Mouse (Mus musculus) midbrain, embryonic 10.5 days (tissue): Measurements from ENCODE around the gene Gm11555. TPM values are rescaled to one million over a fixed set of nuclear protein-coding genes. Genes with fewer than 3 reads are reported as not detected.
A peak's percentile ranks its signal among the peaks of the same experiment; 100 is the strongest.
"Not testable (repeated sequence)": the region's sequence is repeated elsewhere in the genome, so short reads cannot be mapped to it uniquely, and the experiment has no call there.

Experiments
- DNase-seq: peaks from one replicate; pipeline ENCODE4 v3.0.0-alpha.2; 2017; ENCODE audit warnings: low spot score
- H3K27ac ChIP-seq: fragments of 300-500 bp; sonication (generic); replicated peaks from 2 replicates; pipeline ENCODE4 v1.5.1; 2016; ENCODE audit warnings: mild to moderate bottlenecking
- H3K27me3 ChIP-seq: fragments of 300-500 bp; sonication (generic); 2 replicates; pipeline ENCODE4 v1.6.1; 2016; ENCODE audit warnings: low read depth, mild to moderate bottlenecking; ENCODE audit not compliant: poor library complexity, severe bottlenecking
- H3K36me3 ChIP-seq: fragments of 300-500 bp; sonication (generic); 2 replicates; pipeline ENCODE4 v1.6.1; 2016; ENCODE audit warnings: mild to moderate bottlenecking, moderate library complexity
- H3K4me1 ChIP-seq: fragments of 300-500 bp; sonication (generic); 2 replicates; pipeline ENCODE4 v1.6.1; 2016
- H3K4me3 ChIP-seq: fragments of 300-500 bp; sonication (generic); 2 replicates; pipeline ENCODE4 v1.5.1; 2016; ENCODE audit warnings: mild to moderate bottlenecking, moderate library complexity
- H3K9me3 ChIP-seq: fragments of 300-500 bp; sonication (generic); replicated peaks from 2 replicates; pipeline ENCODE4 v1.6.1; 2016; ENCODE audit warnings: mild to moderate bottlenecking
- WGBS: fragments of 180-500 bp; shearing (Covaris S2); methylation state at CpG from one replicate; pipeline ENCODE4 v1.1.7; 2016; 5-methylcytosine and 5-hydroxymethylcytosine counted together
- polyA plus RNA-seq: library from polyadenylated mRNA; unstranded; fragments of >200 nt; fragmentation: Nextera tagmentation; extraction: Ambion mirVana; gene quantifications from 2 replicates; pipeline ENCODE4 v1.2.1, GENCODE M21; 2016

Gm11555 gene
- not detected in 2 replicates for polyA plus RNA-seq

DNA sequence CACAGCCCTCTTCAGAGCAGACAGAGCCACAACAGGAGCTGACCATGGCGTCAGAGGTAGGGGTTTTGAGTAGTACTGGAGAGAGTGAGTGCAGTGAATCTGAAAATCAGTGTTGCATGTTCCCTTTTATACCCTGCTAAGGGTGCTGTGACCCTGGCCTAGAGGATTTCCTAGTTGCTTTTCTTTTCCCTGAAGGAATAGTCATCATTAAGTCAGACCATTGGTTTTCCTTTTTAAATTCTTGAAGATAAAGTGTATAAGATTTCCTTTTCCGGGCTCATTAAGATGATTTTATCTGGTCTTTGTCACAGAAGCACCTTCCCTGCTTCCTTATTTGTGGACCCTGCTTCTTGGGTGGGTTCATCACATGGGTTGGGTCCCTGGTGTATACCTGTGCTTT lies at the start of gene Gm11555:
Gene Gm11555, minus strand, starts transcription at position 101 of the 400 bp plus-strand sequence.
- DNase-seq: no peak
- 78% methylated on average over 2 of the region's 2 CpGs for WGBS

DNA sequence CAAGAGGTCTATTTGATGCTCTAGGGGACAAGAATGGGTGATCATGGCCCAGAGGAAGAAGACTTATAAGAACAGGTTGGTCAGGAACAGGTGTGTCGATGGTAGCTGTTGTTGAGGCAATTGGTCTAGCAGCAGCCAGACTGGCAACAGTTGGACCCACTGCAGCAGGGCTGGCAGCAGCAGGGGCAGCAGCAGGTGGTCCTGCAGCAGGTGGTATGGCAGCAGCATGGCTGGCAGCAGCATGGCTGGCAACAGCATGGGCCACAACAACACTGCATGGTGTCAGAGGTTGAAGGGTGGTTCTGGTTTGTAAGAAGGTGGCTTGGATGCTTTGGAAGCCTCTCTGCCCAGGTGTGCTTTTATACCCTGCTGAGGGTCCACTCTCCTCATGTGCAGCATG lies 40.4 kb upstream of the Gm11555 start, which contains the start of gene Gm14190:
Gene Gm14190, minus strand, starts transcription at position 278 of the 400 bp plus-strand sequence.
- Histone ChIP-seq H3K27ac (no peak within 1 kb of the TSS), H3K36me3 (no peaks in the 10 kb centered on the region), H3K4me3 (no peak within 1 kb of the TSS), H3K27me3 (no peaks in the 10 kb centered on the region), H3K4me1 (no peaks in the 10 kb centered on the region), H3K9me3 (no peaks in the 10 kb centered on the region)
- 77% methylated on average over 1 of the region's 1 CpGs for WGBS
- DNase-seq: no peak

More for the DNA sequence above, at the start of gene Gm11555:
- no peaks in the 10 kb centered on the region for H3K9me3 ChIP-seq
- no peaks in the 10 kb centered on the region for H3K27me3 ChIP-seq
- H3K27ac ChIP-seq: no peak within 1 kb of the TSS
- H3K36me3 ChIP-seq: no peaks in the 10 kb centered on the region
- H3K4me1 ChIP-seq: no peaks in the 10 kb centered on the region
- no peak within 1 kb of the TSS for H3K4me3 ChIP-seq

DNA sequence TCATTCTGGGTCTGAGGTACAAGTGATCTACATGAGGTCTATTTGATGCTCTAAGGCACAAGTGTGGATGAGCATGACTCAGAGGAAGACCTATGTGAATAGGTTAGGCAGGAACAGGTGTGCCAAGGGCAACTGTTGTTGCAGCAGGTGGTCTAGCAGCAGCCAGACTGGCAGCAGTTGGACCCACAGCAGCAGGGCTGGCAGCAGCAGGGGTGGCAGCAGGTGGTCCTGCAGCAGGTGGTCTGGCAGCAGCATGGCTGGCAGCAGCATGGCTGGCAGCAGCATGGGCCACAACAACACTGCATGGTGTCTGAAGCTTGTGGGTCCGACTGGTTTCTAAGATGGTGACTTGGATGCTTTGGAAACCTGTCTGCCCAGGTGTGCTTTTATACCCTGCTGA lies 35.2 kb upstream of the Gm11555 start:
- not testable (repeated sequence) for H3K4me3 ChIP-seq, H3K27ac ChIP-seq, H3K36me3 ChIP-seq, H3K27me3 ChIP-seq, H3K9me3 ChIP-seq, H3K4me1 ChIP-seq, DNase-seq
- 85% methylated on average over 1 of the region's 1 CpGs for WGBS

DNA sequence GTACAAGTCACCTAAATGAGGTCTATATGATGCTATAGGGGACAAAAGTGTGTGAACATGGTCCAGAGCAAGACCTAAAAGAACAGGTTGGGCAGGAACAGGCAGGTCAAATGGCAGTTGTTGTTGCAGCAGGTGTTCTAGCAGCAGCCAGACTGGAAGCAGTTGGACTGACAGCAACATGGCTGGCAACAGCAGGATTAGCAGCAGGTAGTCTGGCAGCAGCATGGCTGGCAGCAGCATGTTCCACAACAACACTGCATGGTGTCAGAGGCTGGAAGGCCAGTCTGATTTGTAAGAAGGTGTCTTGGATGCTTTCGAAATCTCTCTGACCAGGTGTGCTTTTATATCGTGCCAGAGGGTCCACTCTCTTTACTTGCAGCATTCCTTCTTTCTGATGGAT lies 33.4 kb upstream of the Gm11555 start:
- Histone ChIP-seq H3K4me3 (no peak overlapping the region), H3K9me3 (no peaks in the 10 kb centered on the region), H3K27ac (no peak overlapping the region), H3K27me3 (no peaks in the 10 kb centered on the region), H3K4me1 (no peaks in the 10 kb centered on the region), H3K36me3 (no peaks in the 10 kb centered on the region)
- no peak for DNase-seq
- 92% methylated on average over 2 of the region's 2 CpGs for WGBS

DNA sequence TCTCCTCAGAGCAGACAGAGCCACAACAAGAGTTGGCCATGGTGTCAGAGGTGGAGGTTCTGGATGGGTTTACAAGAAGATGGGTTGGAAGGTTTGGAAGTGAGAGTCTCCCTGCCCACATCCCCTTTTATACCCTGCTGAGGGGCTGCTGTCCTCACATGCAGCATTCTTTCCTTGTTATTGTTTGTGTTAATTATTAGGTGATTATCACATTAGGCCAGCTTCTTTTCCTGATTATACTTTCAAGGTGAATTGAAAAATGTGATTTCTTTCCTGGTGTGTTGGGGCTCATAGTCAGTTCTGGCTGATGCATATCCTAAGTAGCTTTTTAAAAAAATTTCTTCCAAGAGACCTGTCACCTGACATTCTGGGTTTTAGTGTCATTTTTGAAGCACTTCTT lies 15.8 kb upstream of the Gm11555 start, which contains the start of gene Krtap4-6:
Gene Krtap4-6, minus strand, starts transcription at position 101 of the 400 bp plus-strand sequence.
- no peak for DNase-seq
- no peaks in the 10 kb centered on the region for H3K27me3 ChIP-seq
- H3K27ac ChIP-seq: peak within 1 kb of the TSS; percentile 38; the same call in 1 of the 2 replicates
- H3K36me3 ChIP-seq: no peaks in the 10 kb centered on the region
- no peak within 1 kb of the TSS for H3K4me3 ChIP-seq
- H3K9me3 ChIP-seq: no peaks in the 10 kb centered on the region
- no peaks in the 10 kb centered on the region for H3K4me1 ChIP-seq

DNA sequence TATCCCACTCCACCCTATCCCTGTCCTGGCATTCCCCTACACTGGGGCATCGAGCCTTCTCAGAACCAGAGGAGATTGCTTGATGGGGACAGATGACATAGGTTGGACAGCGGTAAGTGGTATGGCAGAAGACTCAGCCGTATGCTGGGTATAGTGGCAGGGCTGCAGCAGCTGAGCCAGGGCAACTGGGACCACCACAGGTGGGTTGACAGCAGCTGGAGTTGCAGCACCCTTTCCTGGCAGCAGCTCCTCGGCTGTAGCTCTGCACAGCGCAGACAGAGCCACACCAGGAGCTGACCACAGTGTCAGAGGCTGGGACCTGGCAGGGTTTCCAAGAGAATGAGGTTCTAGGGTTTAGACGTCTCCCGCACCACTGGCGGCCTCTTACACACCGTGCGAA lies 12.8 kb upstream of the Gm11555 start:
- no peak for DNase-seq
- 89% methylated on average over 10 of the region's 10 CpGs for WGBS
- H3K4me3 ChIP-seq: no peak overlapping the region
- no peaks in the 10 kb centered on the region for H3K36me3 ChIP-seq
- H3K27me3 ChIP-seq: no peaks in the 10 kb centered on the region
- H3K4me1 ChIP-seq: peaks cover 4% of the 10 kb centered on the region
- H3K27ac ChIP-seq: no peak overlapping the region
- H3K9me3 ChIP-seq: no peaks in the 10 kb centered on the region

- no peak for DNase-seq
- WGBS: 92% methylated on average over 4 of the region's 4 CpGs
- Histone ChIP-seq H3K27ac (no peak overlapping the region), H3K27me3 (no peaks in the 10 kb centered on the region), H3K4me1 (peaks cover 4% of the 10 kb centered on the region), H3K9me3 (no peaks in the 10 kb centered on the region), H3K36me3 (no peaks in the 10 kb centered on the region), H3K4me3 (no peak overlapping the region)
These were observed 9.2 kb upstream of the Gm11555 start for GRCm38 (mm10) chr11:99659256-99659655.

GRCm38 (mm10) chr11:99658467-99659010 lies 8.5 kb upstream of the Gm11555 start, which contains the start of gene Gm11563:
TSS of gene Gm11563 (minus strand) at chr11:99658960.
- H3K4me3 ChIP-seq, DNase-seq, H3K36me3 ChIP-seq, H3K27me3 ChIP-seq, H3K9me3 ChIP-seq, H3K4me1 ChIP-seq: not testable (repeated sequence)
- peak within 1 kb of the TSS; percentile 59; the same call in 1 of the 2 replicates for H3K27ac ChIP-seq
- 74% methylated on average over 10 of the region's 10 CpGs for WGBS

DNA sequence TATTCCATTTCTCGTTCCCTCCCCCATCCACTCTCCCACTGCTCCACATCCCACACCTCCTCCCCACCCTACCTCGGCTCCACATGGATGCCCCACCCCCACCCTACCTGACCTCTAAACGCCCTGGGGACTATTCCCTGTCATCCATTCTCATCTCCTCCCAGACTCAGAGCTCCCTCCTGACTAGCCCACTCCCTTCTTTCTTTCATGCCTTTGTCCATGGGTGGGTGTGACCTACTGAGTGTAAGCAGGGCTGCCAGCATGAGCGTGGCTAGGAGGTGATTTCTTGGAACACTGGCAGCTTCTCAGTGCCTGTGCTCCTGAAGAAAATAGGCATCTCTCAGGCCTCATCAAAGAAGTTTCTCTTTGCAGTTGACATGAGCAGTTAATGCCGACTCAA lies 7.0 kb upstream of the Gm11555 start:
- DNase-seq: no peak
- no peak overlapping the region for H3K27ac ChIP-seq
- 61% methylated on average over 5 of the region's 5 CpGs for WGBS
- no peaks in the 10 kb centered on the region for H3K27me3 ChIP-seq
- H3K9me3 ChIP-seq: no peaks in the 10 kb centered on the region
- no peaks in the 10 kb centered on the region for H3K36me3 ChIP-seq
- H3K4me3 ChIP-seq: no peak overlapping the region
- H3K4me1 ChIP-seq: peaks cover 4% of the 10 kb centered on the region

DNA sequence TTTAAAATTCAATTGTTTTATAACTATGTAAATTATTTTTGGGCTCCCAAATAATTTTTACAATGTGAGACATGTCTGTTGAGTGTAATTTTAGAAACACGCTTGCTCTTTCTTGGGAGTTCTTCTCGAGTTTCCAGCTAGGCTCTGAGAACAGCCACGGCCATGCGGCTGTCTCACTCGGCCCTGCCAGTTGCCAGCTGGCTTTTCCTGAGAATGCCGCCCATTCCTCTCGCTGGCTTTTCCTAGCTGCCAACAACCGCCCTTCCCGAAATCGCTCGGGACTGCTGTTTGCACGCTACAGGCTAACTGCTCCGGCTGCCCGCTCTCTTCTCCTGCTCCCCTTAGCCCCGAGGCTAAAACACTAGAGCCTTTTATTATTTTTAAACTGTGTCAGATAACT lies 3.6 kb downstream of the Gm11555 start:
- H3K36me3 ChIP-seq: no peaks in the 10 kb centered on the region
- no peaks in the 10 kb centered on the region for H3K9me3 ChIP-seq
- 90% methylated on average over 15 of the region's 15 CpGs for whole genome bisulfite sequencing
- no peak overlapping the region for H3K4me3 ChIP-seq
- H3K27ac ChIP-seq: no peak overlapping the region
- no peaks in the 10 kb centered on the region for H3K4me1 ChIP-seq
- DNase-seq: no peak
- no peaks in the 10 kb centered on the region for H3K27me3 ChIP-seq

GRCm38 (mm10) chr11:99644351-99644750 lies 5.7 kb downstream of the Gm11555 start:
- Histone ChIP-seq H3K9me3 (no peaks in the 10 kb centered on the region), H3K27ac (no peak overlapping the region), H3K4me1 (no peaks in the 10 kb centered on the region), H3K36me3 (no peaks in the 10 kb centered on the region), H3K4me3 (no peak overlapping the region), H3K27me3 (no peaks in the 10 kb centered on the region)
- DNase-seq: no peak
- 83% methylated on average over 3 of the region's 3 CpGs for WGBS

- not testable (repeated sequence) for H3K27ac ChIP-seq, H3K4me1 ChIP-seq, H3K4me3 ChIP-seq, DNase-seq, H3K9me3 ChIP-seq, H3K27me3 ChIP-seq, H3K36me3 ChIP-seq
- WGBS: 82% methylated on average over 9 of the region's 9 CpGs
These were observed 6.3 kb downstream of the Gm11555 start, which contains the start of gene Krtap4-7 for GRCm38 (mm10) chr11:99643635-99644139. TSS of gene Krtap4-7 (minus strand) at chr11:99644089.

DNA sequence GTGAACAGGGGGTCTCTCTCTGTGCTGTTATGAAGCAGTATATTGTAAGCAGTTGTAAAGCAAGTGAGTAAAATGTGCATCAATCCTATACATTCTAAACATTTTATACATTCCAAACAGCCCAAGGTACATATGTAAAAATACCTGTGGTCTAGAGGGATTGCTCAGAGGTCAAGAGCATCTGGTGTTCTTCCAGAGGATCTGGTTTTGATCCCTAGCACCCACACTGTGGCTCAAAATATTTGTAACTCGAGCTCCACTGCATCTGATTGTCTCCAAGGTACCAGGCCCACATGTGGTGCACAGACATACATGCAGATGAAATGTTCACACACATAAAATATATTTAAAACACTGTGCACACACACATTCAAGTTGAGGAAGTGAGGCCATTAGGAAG lies 9.1 kb downstream of the Gm11555 start:
- Histone ChIP-seq H3K4me1 (no peaks in the 10 kb centered on the region), H3K36me3 (no peaks in the 10 kb centered on the region), H3K27ac (no peak overlapping the region), H3K9me3 (no peaks in the 10 kb centered on the region), H3K27me3 (no peaks in the 10 kb centered on the region), H3K4me3 (no peak overlapping the region)
- DNase-seq: no peak
- WGBS: 45% methylated on average over 1 of the region's 1 CpGs
